Mouse (Mus musculus) cerebellum, postnatal 36 days (tissue): ENCODE measurements around the gene Cdc14a.
A peak's percentile ranks its signal among the peaks of the same experiment; 100 is the strongest.

ENCODE experiments used
- DNase-seq, 2 experiments: peaks; one replicate each; pipeline ENCODE4 v3.0.0; 2021 to 2022; ENCODE audit warnings: mixed read lengths in 2 of 2

The Cdc14a gene

GRCm38 (mm10) chr3:116263061-116263460 is 160.8 kb downstream of the Cdc14a start:
- no peak for DNase-seq

DNA sequence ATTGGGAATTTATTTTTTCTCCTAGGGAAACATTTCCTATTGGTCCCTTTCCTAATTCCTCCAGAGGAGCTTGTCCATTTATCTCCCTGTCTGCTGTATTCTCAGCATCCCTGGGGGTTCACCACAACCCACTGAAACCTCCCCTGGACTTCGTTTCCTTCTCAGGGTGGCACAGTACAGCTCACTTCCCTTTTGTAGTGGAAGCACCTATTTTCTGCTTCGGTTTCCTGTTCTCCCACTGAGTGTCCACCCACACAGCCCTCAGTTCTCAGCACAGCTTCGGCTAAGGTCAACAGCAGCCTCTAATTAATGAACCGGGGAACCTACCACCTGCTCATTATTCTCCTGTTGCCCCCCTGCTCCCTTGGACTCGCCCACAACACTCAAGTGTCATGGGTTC is 167.7 kb downstream of the Cdc14a start:
- no peak for DNase-seq

GRCm38 (mm10) chr3:116253077-116253531 is 170.7 kb downstream of the Cdc14a start, which contains the start of gene Gpr88:
TSS of gene Gpr88 (minus strand) at chr3:116253503.
- DNase-seq: peak; percentile 19 to 26

DNA sequence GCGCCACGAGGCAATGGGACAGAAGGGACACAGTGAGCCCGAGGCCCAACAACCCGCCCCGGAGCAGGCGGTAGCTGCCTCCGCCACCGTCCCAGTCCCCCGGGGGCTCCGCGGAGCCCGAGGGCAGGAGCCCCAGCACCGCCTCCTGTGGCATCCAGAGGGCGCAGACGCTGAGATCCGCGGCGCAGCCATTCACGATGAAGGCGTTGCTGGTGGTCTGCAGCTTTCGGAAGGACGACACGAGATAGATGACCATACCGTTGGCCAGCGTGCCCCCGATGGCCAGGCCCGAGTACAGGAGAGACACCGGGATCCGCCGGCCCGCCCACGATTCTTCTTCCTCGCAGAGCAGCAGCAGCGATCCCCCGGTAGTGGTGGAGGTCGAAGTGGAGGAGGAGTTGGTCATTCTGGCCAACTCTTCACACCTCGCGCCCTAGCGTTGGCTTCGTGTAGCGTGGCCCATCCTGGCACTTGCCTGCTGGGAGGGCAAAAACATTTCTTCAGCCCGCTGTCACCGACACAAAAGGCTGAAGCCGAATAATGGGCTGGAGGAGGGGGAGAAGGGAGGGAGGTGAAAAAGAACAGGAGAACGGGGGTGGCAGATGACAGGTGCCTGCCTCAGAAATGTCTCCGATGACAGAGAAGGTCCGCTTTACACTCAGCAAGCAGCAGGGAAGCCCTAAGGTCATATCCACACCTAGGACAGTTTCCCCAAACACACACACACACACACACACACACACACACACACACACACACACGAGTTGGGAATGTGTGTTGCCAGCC is 171.4 kb downstream of the Cdc14a start:
- DNase-seq: peak in 1 of 2 experiments; percentile 5

GRCm38 (mm10) chr3:116251481-116252254 is 172.2 kb downstream of the Cdc14a start:
- DNase-seq: peak; percentile 40 to 44

DNA sequence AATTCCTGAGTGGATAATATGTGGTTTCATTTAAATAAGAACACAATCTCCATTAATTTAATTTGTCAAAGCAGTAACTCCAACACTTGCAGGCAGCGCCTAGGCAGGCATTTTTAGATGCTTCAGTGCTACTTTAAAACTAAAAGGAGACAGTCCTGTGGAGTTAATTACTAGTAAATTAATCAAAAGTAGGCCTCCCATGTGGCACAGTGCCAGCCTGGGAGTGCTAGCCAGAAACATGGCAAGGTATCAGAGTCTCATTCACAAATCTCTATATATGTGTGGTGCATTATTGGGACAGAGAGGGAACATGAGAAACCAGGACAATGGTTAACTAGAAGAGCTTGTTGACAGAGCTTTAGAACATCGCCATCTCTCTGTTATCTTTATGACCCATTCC is 174.8 kb downstream of the Cdc14a start:
- DNase-seq: peak in 1 of 2 experiments; percentile 4

DNA sequence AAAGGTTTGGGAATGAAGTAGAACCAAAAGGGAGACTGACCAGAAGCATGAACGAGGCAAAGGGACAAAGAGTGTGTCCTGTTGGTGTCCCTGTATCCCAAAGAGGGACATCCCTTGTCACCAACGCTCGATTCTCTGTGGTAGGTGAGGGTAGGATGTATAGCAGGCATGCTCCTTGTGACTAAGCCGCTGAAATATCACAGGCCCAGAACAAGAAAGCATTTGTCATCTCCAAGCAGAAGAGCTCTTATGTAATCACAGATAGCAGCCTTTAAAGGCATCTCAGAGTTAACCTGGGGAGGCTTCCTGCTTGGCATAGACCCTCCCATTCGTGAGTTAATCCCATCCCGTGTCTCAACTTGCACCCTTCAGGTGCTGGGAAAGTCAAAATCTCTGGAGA is 179.4 kb downstream of the Cdc14a start:
- DNase-seq: no peak

DNA sequence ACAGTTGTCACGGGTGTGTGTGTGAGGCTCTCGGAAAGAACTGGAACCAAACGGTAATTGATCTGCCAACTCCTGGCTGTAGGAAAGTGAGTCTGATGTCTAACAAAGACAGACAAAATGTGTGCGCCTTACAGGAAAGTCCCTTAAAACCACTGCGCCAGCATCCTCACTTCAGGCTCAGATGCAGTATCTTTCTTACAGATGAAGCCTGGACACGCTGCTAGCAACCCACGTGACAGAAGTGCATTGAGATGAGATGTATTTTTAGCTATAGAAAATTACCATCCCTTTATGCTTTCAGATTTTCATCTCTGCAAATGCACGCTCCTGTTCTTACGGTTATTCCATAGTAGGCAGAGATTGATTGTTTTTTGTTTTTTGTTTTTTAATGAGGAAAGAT is 181.1 kb downstream of the Cdc14a start:
- DNase-seq: no peak

DNA sequence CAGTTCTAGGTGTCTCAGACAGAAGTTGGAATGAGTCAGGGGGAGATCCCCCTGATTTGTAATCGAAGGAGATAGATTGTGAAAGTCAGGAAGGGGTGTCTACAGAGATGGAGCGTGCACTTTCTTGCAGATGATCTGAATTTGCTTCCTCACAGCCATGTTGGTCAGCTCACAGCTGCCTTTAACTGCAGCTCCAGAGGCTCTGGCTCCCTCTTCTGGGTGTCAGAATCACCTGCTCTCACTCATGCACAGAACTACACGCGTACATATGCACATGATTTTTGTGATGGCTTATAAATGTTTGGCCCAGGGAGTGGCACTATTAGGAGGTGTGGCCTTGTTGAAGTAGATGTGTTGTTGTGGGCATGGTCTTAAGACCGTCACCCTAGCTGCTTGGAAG is 186.3 kb downstream of the Cdc14a start:
- no peak for DNase-seq

GRCm38 (mm10) chr3:116236856-116237255 is 187.0 kb downstream of the Cdc14a start:
- no peak for DNase-seq

GRCm38 (mm10) chr3:116233515-116233914 is 190.3 kb downstream of the Cdc14a start:
- DNase-seq: no peak

DNA sequence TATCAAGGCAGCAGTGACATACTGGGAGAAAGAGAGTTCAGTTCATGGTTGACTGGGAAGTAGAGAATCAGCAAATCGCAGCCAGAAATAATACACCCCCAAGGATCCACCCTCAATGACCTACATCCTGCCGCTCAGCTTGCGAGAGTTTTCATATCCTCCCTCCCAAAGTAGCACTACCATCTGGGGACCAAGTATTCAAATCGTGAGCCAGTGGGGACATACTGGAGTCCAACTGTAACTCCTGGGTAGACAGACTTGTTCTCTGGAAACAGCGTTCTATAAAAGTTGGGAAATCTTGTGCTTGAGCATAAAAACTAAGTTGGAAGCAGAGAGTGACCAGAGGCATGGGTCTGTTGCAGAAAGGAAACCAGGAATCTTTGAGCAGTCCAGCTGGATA is 191.1 kb downstream of the Cdc14a start:
- no peak for DNase-seq

DNA sequence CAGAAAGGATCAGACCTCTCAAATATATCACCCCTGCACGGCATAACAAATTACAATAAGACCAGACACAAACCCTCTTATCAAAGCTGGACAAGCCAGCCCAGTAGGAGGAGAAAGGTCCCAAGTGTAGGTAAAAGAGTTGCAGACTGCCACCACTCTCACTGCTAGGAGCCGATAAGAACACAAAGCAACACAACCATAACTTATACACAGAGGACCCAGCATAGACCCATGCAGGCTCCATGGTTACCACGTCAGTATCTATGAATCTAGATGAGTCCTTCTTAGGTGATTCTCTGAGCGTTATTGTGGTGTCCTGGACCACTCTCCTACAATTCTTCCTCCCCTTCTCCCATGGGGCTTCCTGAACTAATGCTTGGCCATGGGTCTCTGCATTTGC is 194.5 kb downstream of the Cdc14a start:
- no peak for DNase-seq

GRCm38 (mm10) chr3:116228360-116229245 is 195.2 kb downstream of the Cdc14a start:
- DNase-seq: no peak

DNA sequence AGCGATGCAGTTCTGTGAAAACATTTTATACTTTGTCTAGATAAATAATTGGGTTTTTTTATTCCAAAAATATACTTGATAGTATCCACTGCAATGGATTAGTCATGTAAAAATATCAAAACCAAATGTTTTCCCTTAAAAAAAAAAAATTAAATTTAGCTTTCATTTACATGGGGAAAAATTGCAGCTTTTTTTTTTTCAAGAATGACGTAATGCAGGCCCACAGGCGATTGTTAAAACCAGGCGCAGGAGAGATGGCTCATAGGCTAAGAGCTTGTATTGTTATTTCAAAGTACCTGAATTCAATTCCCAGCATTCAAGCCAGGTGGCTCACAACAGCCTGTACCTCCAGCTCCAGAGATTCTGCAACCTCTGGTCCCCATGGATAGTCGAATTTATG is 196.4 kb downstream of the Cdc14a start:
- no peak for DNase-seq

GRCm38 (mm10) chr3:116226915-116227314 is 196.9 kb downstream of the Cdc14a start:
- DNase-seq: no peak
